Mouse (Mus musculus) hindbrain, embryonic 10.5 days (tissue): ENCODE measurements around the gene Spin4. TPM values are rescaled to one million over a fixed set of nuclear protein-coding genes. Genes with fewer than 3 reads are reported as not detected.

ENCODE experiments used
- DNase-seq: peaks from one replicate; pipeline ENCODE4 v3.0.0-alpha.2; 2017; ENCODE audit warnings: low spot score
- H3K27ac ChIP-seq: fragments of 300-500 bp; sonication (generic); 2 replicates; pipeline ENCODE4 v1.5.1; 2016; ENCODE audit warnings: mild to moderate bottlenecking, moderate library complexity
- H3K27me3 ChIP-seq: fragments of 300-500 bp; sonication (generic); 2 replicates; pipeline ENCODE4 v1.6.1; 2016; ENCODE audit warnings: mild to moderate bottlenecking; ENCODE audit not compliant: poor library complexity, insufficient read depth, severe bottlenecking
- H3K36me3 ChIP-seq: fragments of 300-500 bp; sonication (generic); 2 replicates; pipeline ENCODE4 v1.6.1; 2016; ENCODE audit warnings: mild to moderate bottlenecking, moderate library complexity
- H3K4me1 ChIP-seq: fragments of 300-500 bp; sonication (generic); replicated peaks from 2 replicates; pipeline ENCODE4 v1.6.1; 2016; ENCODE audit warnings: mild to moderate bottlenecking
- H3K4me3 ChIP-seq: fragments of 300-500 bp; sonication (generic); 2 replicates; pipeline ENCODE4 v1.5.1; 2016; ENCODE audit warnings: mild to moderate bottlenecking, moderate library complexity
- H3K9me3 ChIP-seq: fragments of 300-500 bp; sonication (generic); 2 replicates; pipeline ENCODE4 v1.6.1; 2016; ENCODE audit warnings: mild to moderate bottlenecking, moderate library complexity
- WGBS: fragments of 180-500 bp; shearing (Covaris S2); methylation state at CpG from one replicate; pipeline ENCODE4 v1.1.7; 2016; 5-methylcytosine and 5-hydroxymethylcytosine counted together
- polyA plus RNA-seq: library from polyadenylated mRNA; unstranded; fragments of >200 nt; fragmentation: Nextera tagmentation; extraction: Ambion mirVana; gene quantifications from 2 replicates; pipeline ENCODE4 v1.2.1, GENCODE M21; 2016

Gene Spin4
- 4.6 and 5.4 TPM in 2 replicates for polyA plus RNA-seq

- no peaks in the 10 kb centered on the region for H3K9me3 ChIP-seq
- H3K4me3 ChIP-seq = peak within 1 kb of the TSS; percentile 58
- H3K36me3 ChIP-seq = no peaks in the 10 kb centered on the region
- peak; percentile 79 for DNase-seq
- peaks cover 12% of the 10 kb centered on the region; the same call in 1 of the 2 replicates for H3K27me3 ChIP-seq
- WGBS = 12% methylated on average over 30 of the region's 30 CpGs
- peak within 1 kb of the TSS; percentile 88 for H3K27ac ChIP-seq
- H3K4me1 ChIP-seq = no peaks in the 10 kb centered on the region; the same call in 1 of the 2 replicates
These were observed at the start of gene Spin4 for GRCm38 (mm10) chrX:95026361-95026892. Spin4 (minus strand) TSS chrX:95026682.

- Histone ChIP-seq H3K4me3 (no peak overlapping the region), H3K27ac (no peak overlapping the region), H3K9me3 (no peaks in the 10 kb centered on the region), H3K4me1 (no peaks in the 10 kb centered on the region; the same call in 1 of the 2 replicates), H3K36me3 (no peaks in the 10 kb centered on the region), H3K27me3 (peaks cover 12% of the 10 kb centered on the region; the same call in 1 of the 2 replicates)
- 79% methylated on average over 5 of the region's 5 CpGs for WGBS
- no peak for DNase-seq
These were observed 1.4 kb upstream of the Spin4 start for GRCm38 (mm10) chrX:95027907-95028306.

DNA sequence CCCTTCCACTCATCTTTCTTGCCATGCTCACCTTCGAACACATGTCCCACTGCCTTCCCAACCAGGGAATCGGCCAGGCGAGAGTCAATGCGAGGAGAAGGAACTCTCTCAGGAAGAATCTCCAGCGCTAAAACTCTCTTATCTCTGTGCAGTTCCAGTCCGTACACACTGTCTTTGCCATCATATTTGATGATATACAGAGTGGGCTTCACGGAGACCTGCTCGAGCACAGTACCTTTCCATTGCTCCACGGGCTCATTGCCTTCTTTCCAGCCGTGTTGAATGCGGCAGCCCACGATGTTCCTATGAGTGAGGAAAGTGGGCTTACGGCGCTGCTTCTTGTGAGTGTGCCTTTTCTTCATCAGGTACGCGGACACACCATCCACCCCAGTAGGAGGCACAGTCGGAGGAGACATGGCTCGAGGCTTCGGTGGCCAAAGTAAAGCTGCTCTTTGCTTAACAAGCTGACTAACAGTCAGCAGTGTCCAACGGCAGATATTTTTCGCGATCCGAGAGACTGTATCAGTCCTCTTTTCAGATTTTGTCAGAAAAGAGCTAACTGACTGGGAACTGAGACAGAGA lies 612 bp downstream of the Spin4 start:
- 25% methylated on average over 23 of the region's 23 CpGs for WGBS
- DNase-seq = peak; percentile 34

GRCm38 (mm10) chrX:95012033-95012432 lies 14.4 kb downstream of the Spin4 start:
- WGBS = 26% methylated on average over 4 of the region's 4 CpGs
- no peaks in the 10 kb centered on the region for H3K4me1 ChIP-seq
- no peak overlapping the region for H3K27ac ChIP-seq
- H3K4me3 ChIP-seq = no peak overlapping the region
- no peaks in the 10 kb centered on the region for H3K9me3 ChIP-seq
- no peaks in the 10 kb centered on the region for H3K36me3 ChIP-seq
- DNase-seq = no peak
- H3K27me3 ChIP-seq = peaks cover 6% of the 10 kb centered on the region; the same call in 1 of the 2 replicates

More for the DNA sequence above, 612 bp downstream of the Spin4 start:
- H3K36me3 ChIP-seq = no peaks in the 10 kb centered on the region
- peak overlapping the region; percentile 58 for H3K4me3 ChIP-seq
- no peaks in the 10 kb centered on the region for H3K9me3 ChIP-seq
- H3K27ac ChIP-seq = peak overlapping the region; percentile 88
- no peaks in the 10 kb centered on the region; the same call in 1 of the 2 replicates for H3K4me1 ChIP-seq
- H3K27me3 ChIP-seq = peaks cover 12% of the 10 kb centered on the region

DNA sequence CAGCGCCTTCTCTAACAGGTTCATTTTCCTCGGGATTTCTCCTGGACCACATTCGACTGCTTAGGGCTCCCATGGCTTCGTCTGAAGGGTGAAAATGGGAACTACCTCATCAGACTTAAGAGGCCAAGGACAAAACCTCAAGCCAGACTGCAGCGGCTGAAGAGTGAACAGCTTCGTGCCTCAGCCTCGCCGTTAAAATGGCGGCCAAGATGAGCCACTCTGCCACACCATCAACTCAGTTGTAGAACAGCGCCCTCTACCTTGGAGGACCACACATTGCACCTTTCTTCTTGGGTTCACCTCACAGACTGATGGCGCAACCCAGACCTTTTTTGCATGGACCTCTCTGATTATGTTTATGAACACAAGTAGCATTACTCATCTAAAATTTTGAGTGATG lies 27.6 kb downstream of the Spin4 start:
- H3K4me3 ChIP-seq = no peak overlapping the region
- no peak for DNase-seq
- 94% methylated on average over 11 of the region's 11 CpGs for WGBS
- H3K4me1 ChIP-seq = no peaks in the 10 kb centered on the region
- no peaks in the 10 kb centered on the region for H3K36me3 ChIP-seq
- no peak overlapping the region for H3K27ac ChIP-seq
- H3K27me3 ChIP-seq = peaks cover 8% of the 10 kb centered on the region; the same call in 1 of the 2 replicates
- H3K9me3 ChIP-seq = 0 out of 2 replicates have a peak, but pooled peaks cover 7% of the 10 kb centered on the region

- Histone ChIP-seq H3K9me3 (0 out of 2 replicates have a peak, but pooled peaks cover 7% of the 10 kb centered on the region), H3K27ac (no peak overlapping the region), H3K36me3 (no peaks in the 10 kb centered on the region), H3K4me1 (no peaks in the 10 kb centered on the region; the same call in 1 of the 2 replicates), H3K4me3 (no peak overlapping the region), H3K27me3 (peaks cover 40% of the 10 kb centered on the region)
- 39% methylated on average over 3 of the region's 3 CpGs for WGBS
- DNase-seq = no peak
These were observed 32.4 kb downstream of the Spin4 start for GRCm38 (mm10) chrX:94994113-94994512.

DNA sequence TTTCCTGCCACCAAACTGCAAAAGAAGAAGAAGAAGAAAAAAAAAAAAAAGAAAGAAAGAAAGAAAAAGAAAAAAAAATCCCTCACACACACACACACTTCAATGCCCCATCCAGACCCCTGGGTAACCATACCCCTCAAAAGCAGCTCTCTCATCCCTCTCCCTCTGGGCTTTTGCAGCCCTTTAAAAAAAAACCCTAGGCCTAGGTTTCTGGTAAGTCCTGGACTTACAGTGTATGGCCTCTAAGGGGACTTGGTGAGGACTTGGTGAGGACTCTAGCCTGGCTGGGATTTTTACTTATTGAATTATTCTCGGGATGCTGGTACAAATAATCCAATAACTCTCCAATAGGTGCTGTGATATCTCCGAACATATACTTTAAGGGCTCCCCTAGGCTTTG lies 35.6 kb downstream of the Spin4 start:
- Histone ChIP-seq H3K9me3 (no peaks in the 10 kb centered on the region), H3K4me1 (no peaks in the 10 kb centered on the region; the same call in 1 of the 2 replicates), H3K36me3 (no peaks in the 10 kb centered on the region), H3K27me3 (peaks cover 50% of the 10 kb centered on the region), H3K27ac (0 out of 2 replicates have a peak overlapping the region, but pooled peaks have one; percentile 86), H3K4me3 (peak overlapping the region; percentile 49; the same call in 1 of the 2 replicates)
- no peak for DNase-seq
- WGBS = 75% methylated on average over 2 of the region's 2 CpGs

DNA sequence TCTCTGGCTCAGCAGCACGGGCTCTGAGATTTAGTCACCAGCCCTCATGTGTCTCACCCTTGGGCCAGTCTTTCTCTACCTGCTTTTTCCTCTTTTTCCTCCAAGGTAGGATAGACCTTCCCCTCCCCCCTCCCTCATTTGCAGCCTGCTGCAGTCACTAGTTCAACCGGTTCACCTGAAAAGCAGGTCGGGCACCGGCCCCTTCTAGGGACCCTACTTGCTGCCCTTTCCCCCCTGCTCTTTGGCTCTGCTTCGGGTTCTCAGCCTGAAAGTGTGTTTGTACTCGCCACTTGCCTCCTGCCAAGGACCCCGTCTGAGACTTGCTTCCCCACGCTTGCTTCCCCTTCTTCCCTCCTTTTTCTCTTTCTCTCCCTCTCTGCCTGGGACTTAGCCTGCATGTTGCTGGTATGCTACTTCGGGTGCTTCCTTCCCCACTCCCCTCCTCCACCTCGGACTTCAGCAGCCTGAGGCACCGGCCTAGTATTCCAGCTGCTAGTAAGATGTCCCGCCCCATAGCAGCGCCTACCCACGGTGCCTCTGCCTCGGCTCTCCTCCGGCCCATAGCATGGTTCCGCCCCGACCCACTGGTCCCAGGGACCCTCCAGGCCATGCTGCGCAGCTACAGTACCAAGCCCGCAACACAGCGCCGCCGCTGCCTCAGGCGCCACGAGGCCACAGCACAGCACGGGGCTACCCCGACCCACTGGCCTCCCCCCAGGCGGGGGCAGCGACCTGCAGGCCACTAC lies 36.2 kb downstream of the Spin4 start:
- Histone ChIP-seq H3K27ac (peak overlapping the region; percentile 86), H3K4me3 (peak overlapping the region; percentile 49), H3K4me1 (no peaks in the 10 kb centered on the region; the same call in 1 of the 2 replicates), H3K9me3 (no peaks in the 10 kb centered on the region), H3K27me3 (peaks cover 55% of the 10 kb centered on the region), H3K36me3 (no peaks in the 10 kb centered on the region)
- DNase-seq = peak; percentile 44
- 22% methylated on average over 29 of the region's 29 CpGs for WGBS

Other genes starting within 250 kb of the Spin4 start
- 11.8 and 14.3 TPM in 2 replicates for gene Arhgef9, start 170.2 kb upstream of the Spin4 start, polyA plus RNA-seq